Mouse (Mus musculus): ENCODE data around the gene Tmem51.

- TF ChIP-seq FLI1 (IDR thresholded peaks at IDR 0.05; ENCODE audit: low read length) (no peak), GATA1 (IDR thresholded peaks at IDR 0.05; ENCODE audit: borderline replicate concordance, low read length) (no peak)
Measured at GRCm38 (mm10) chr4:142118522-142118921, 34.4 kb upstream of the Tmem51 start.
